Mouse (Mus musculus) E14TG2a.4 (cell line): ENCODE measurements around the gene Myl6.

Experiments
- CTCF ChIP-seq: conservative IDR thresholded peaks from 2 replicates; pipeline ENCODE4 v1.5.1; 2014; ENCODE audit warnings: low read length
- NANOG ChIP-seq: IDR thresholded peaks from 2 replicates; pipeline ENCODE4 v1.6.1; 2014; ENCODE audit warnings: borderline replicate concordance, low read length, mixed read lengths

- TF ChIP-seq CTCF (no peak), NANOG (no peak)
Measured at GRCm38 (mm10) chr10:128445407-128445806, 48.5 kb downstream of the Myl6 start.
